Mouse (Mus musculus) stomach, embryonic 14.5 days (tissue): Measurements from ENCODE around the gene Tufm. TPM values are rescaled to one million over a fixed set of nuclear protein-coding genes. Genes with fewer than 3 reads are reported as not detected.
A peak's percentile ranks its signal among the peaks of the same experiment; 100 is the strongest.

ENCODE experiments used
- ATAC-seq: fragments of 200-750 bp; cut with Nextera tagmentation; 2 replicates; pipeline ENCODE4 v1.8.0; 2017; ENCODE audit warnings: low read depth, moderate TSS enrichment; ENCODE audit not compliant: insufficient number of reproducible peaks, insufficient read depth, low FRiP score
- H3K27ac ChIP-seq: fragments of 300-500 bp; sonication (generic); 2 replicates; pipeline ENCODE4 v1.5.1; 2014; ENCODE audit warnings: mild to moderate bottlenecking, low read length, moderate library complexity, mixed read lengths
- H3K27me3 ChIP-seq: fragments of 300-500 bp; sonication (generic); 2 replicates; pipeline ENCODE4 v1.6.1; 2014; ENCODE audit warnings: low read length, control low read depth, mixed read lengths; ENCODE audit not compliant: control insufficient read depth, insufficient read depth
- H3K36me3 ChIP-seq: fragments of 300-500 bp; sonication (generic); 2 replicates; pipeline ENCODE4 v1.6.1; 2014; ENCODE audit warnings: mild to moderate bottlenecking, control low read depth, low read length, moderate library complexity, mixed read lengths; ENCODE audit not compliant: control insufficient read depth, insufficient read depth
- H3K4me1 ChIP-seq: fragments of 300-500 bp; sonication (generic); 2 replicates; pipeline ENCODE4 v1.6.1; 2014; ENCODE audit warnings: low read length, control low read depth, mixed read lengths; ENCODE audit not compliant: control insufficient read depth, insufficient read depth
- H3K4me2 ChIP-seq: fragments of 300-500 bp; sonication (generic); replicated peaks from 2 replicates; pipeline ENCODE4 v1.6.1; 2014; ENCODE audit warnings: low read depth, low read length, control low read depth
- H3K4me3 ChIP-seq: fragments of 300-500 bp; sonication (generic); 2 replicates; pipeline ENCODE4 v1.5.1; 2014; ENCODE audit warnings: low read depth, low read length, control low read depth
- H3K9ac ChIP-seq: fragments of 300-500 bp; sonication (generic); replicated peaks from 2 replicates; pipeline ENCODE4 v1.6.1; 2014; ENCODE audit warnings: low read depth, mild to moderate bottlenecking, control low read depth, low read length, moderate library complexity, mixed read lengths
- H3K9me3 ChIP-seq: fragments of 300-500 bp; sonication (generic); 2 replicates; pipeline ENCODE4 v1.6.1; 2016; ENCODE audit warnings: low read depth, low read length, control low read depth; ENCODE audit not compliant: control insufficient read depth
- WGBS: fragments of 180-500 bp; shearing (Covaris S2); extraction: QIAGEN DNeasy Blood & Tissue Kit; methylation state at CpG from one replicate; pipeline ENCODE4 v1.1.7; 2014; 5-methylcytosine and 5-hydroxymethylcytosine counted together
- polyA plus RNA-seq: library from polyadenylated mRNA; unstranded; fragments of >200 nt; fragmentation: Nextera tagmentation; extraction: Ambion mirVana; gene quantifications from 2 replicates; pipeline ENCODE4 v1.2.1, GENCODE M21; 2014

Tufm gene
- polyA plus RNA-seq, 1 experiment from 2014 or later, result 134 TPM

GRCm38 (mm10) chr7:126463004-126463403 lies 24.2 kb upstream of the Tufm start, which contains the start of gene Atp2a1:
Gene Atp2a1 (minus strand): TSS chr7:126463108.
- Histone ChIP-seq H3K27ac (no peak within 1 kb of the TSS), H3K4me1 (0 out of 2 replicates have a peak, but pooled peaks cover 10% of the 10 kb centered on the region), H3K9ac (no peak within 1 kb of the TSS), H3K9me3 (no peaks in the 10 kb centered on the region), H3K27me3 (no peaks in the 10 kb centered on the region), H3K4me3 (no peak within 1 kb of the TSS), H3K36me3 (peaks cover 10% of the 10 kb centered on the region), H3K4me2 (no peak within 1 kb of the TSS)
- 42% methylated on average over 5 of the region's 5 CpGs for WGBS
- ATAC-seq, result no peak

DNA sequence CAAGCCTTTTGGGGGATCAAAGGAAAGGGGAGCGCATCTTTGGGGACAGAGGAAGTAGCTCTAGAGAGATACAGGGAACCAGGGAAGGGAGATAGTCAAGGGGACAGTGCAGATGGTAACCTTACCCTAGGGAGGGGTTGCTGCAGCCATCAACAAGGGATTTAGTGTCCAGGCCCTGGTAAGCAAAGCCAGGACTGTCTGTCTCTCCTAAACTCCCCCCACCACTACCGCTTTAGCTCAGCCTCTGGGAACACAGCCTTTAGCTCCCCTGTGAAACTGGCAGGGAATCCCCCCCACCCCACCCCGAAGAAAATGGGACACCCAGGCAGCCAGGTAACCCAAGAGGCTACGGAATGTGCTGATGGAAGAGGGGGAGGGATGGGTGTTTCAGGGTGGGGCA lies 23.6 kb upstream of the Tufm start:
- ATAC-seq, result no peak
- H3K9ac ChIP-seq, result no peak overlapping the region
- no peak overlapping the region for H3K4me3 ChIP-seq
- H3K4me2 ChIP-seq, result no peak overlapping the region
- no peaks in the 10 kb centered on the region for H3K27me3 ChIP-seq
- no peaks in the 10 kb centered on the region for H3K9me3 ChIP-seq
- H3K27ac ChIP-seq, result no peak overlapping the region
- H3K36me3 ChIP-seq, result peaks cover 16% of the 10 kb centered on the region
- H3K4me1 ChIP-seq, result 0 out of 2 replicates have a peak, but pooled peaks cover 10% of the 10 kb centered on the region
- WGBS, result 53% methylated on average over 4 of the region's 4 CpGs

DNA sequence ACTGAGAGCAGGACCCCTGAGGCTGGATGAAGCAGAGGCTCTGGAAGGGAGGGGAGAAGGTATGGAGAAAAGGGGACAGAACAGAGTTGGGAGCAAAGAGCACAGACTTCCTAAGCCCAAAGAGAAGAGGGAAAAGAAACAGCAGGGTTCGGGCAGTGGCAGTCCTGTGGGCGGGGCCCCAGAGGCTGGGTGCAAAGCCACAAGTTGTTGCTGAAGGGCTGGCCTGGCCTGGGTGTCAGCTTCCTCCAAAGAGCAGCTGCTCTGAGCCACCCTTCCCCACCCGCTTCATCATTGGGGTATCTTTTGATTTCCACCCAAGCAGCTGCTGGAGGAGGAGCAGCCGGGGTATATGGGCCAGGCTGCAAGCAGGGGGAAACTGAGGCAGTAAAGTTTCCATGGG lies 23.0 kb upstream of the Tufm start:
- ATAC-seq, result no peak
- H3K27me3 ChIP-seq, result no peaks in the 10 kb centered on the region
- 46% methylated on average over 4 of the region's 4 CpGs for WGBS
- no peaks in the 10 kb centered on the region for H3K9me3 ChIP-seq
- no peak overlapping the region for H3K9ac ChIP-seq
- H3K36me3 ChIP-seq, result peaks cover 22% of the 10 kb centered on the region
- H3K4me1 ChIP-seq, result 0 out of 2 replicates have a peak, but pooled peaks cover 10% of the 10 kb centered on the region
- no peak overlapping the region for H3K27ac ChIP-seq
- no peak overlapping the region for H3K4me2 ChIP-seq
- no peak overlapping the region for H3K4me3 ChIP-seq

- peak overlapping the region; percentile 21; the same call in 1 of the 2 replicates for H3K27ac ChIP-seq
- no peak overlapping the region for H3K9ac ChIP-seq
- ATAC-seq, result no peak
- 26% methylated on average over 5 of the region's 5 CpGs for WGBS
- no peak overlapping the region for H3K4me2 ChIP-seq
- peaks cover 29% of the 10 kb centered on the region for H3K36me3 ChIP-seq
- no peaks in the 10 kb centered on the region for H3K9me3 ChIP-seq
- H3K4me1 ChIP-seq, result 0 out of 2 replicates have a peak, but pooled peaks cover 10% of the 10 kb centered on the region
- no peaks in the 10 kb centered on the region for H3K27me3 ChIP-seq
- no peak overlapping the region for H3K4me3 ChIP-seq
These were observed 22.3 kb upstream of the Tufm start for GRCm38 (mm10) chr7:126464836-126465235.

GRCm38 (mm10) chr7:126465246-126466030 lies 21.7 kb upstream of the Tufm start:
- WGBS, result 28% methylated on average over 7 of the region's 7 CpGs
- H3K9ac ChIP-seq, result no peak overlapping the region
- H3K27ac ChIP-seq, result peak overlapping the region; percentile 21; the same call in 1 of the 2 replicates

GRCm38 (mm10) chr7:126466116-126466515 lies 21.0 kb upstream of the Tufm start:
- ATAC-seq, result no peak
- no peak overlapping the region for H3K4me2 ChIP-seq
- no peaks in the 10 kb centered on the region for H3K9me3 ChIP-seq
- no peak overlapping the region for H3K9ac ChIP-seq
- 49% methylated on average over 9 of the region's 9 CpGs for WGBS
- H3K4me3 ChIP-seq, result no peak overlapping the region
- H3K27me3 ChIP-seq, result no peaks in the 10 kb centered on the region
- peaks cover 32% of the 10 kb centered on the region for H3K36me3 ChIP-seq
- H3K4me1 ChIP-seq, result 0 out of 2 replicates have a peak, but pooled peaks cover 10% of the 10 kb centered on the region
- no peak overlapping the region for H3K27ac ChIP-seq

More at GRCm38 (mm10) chr7:126465246-126466030, 21.7 kb upstream of the Tufm start:
- Histone ChIP-seq H3K9me3 (no peaks in the 10 kb centered on the region), H3K4me1 (0 out of 2 replicates have a peak, but pooled peaks cover 10% of the 10 kb centered on the region), H3K36me3 (peaks cover 29% of the 10 kb centered on the region), H3K4me3 (no peak overlapping the region), H3K4me2 (no peak overlapping the region), H3K27me3 (no peaks in the 10 kb centered on the region)
- ATAC-seq, result no peak

DNA sequence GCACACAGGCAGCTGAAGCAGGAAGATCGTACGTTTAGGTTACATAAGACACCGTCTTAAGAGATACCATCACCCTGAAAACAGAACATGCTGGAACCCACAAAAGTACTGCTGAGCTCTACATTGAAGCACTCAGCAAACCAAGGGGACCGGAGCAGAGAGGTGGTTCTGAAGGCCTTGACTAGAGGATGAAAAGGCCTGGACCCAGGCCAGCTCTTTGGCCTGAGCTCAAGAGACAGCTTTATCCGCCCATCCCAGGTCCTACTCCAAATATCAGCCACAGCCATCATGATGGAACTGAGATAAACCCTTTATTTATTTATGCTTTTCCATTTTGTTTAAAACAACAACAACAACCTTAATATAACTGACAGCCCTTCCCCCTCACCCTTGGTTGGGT lies 20.5 kb upstream of the Tufm start:
- Histone ChIP-seq H3K9ac (no peak overlapping the region), H3K9me3 (no peaks in the 10 kb centered on the region), H3K27ac (no peak overlapping the region), H3K4me3 (no peak overlapping the region), H3K36me3 (peaks cover 38% of the 10 kb centered on the region), H3K4me1 (0 out of 2 replicates have a peak, but pooled peaks cover 10% of the 10 kb centered on the region), H3K27me3 (no peaks in the 10 kb centered on the region), H3K4me2 (no peak overlapping the region)
- 88% methylated on average over 5 of the region's 5 CpGs for WGBS
- no peak for ATAC-seq

- Histone ChIP-seq H3K27me3 (no peaks in the 10 kb centered on the region), H3K4me1 (0 out of 2 replicates have a peak, but pooled peaks cover 10% of the 10 kb centered on the region), H3K9me3 (no peaks in the 10 kb centered on the region), H3K4me3 (no peak overlapping the region), H3K36me3 (peaks cover 44% of the 10 kb centered on the region), H3K4me2 (no peak overlapping the region), H3K27ac (no peak overlapping the region), H3K9ac (no peak overlapping the region)
- no peak for ATAC-seq
- WGBS, result 73% methylated on average over 5 of the region's 5 CpGs
These were observed 19.9 kb upstream of the Tufm start for GRCm38 (mm10) chr7:126467271-126467670.
